Mouse (Mus musculus): ENCODE measurements at regions not wholly inside any gene's neighbourhood (a gene's known extent, or its start where the extent isn't known, plus 50 kb on each side); places are given as distances from the start of the nearest gene placed in this dataset.

GRCm38 (mm10) chr19:15669541-15669940 is 277.6 kb downstream of the Psat1 start:
- TF ChIP-seq POLR2A (IDR thresholded peaks at IDR 0.05; ENCODE audit: low read depth, low read length) = no peak
- no peak for TF ChIP-seq CTCF (IDR thresholded peaks at IDR 0.05; ENCODE audit: extremely low read depth, insufficient read length, insufficient replicate concordance, low read depth, low read length)
